Mouse (Mus musculus) cerebellum, adult 2 months (tissue): ENCODE data around the gene Emg1. TPM values are rescaled to one million over a fixed set of nuclear protein-coding genes. Genes with fewer than 3 reads are reported as not detected.

Source experiments
- DNase-seq, 2 experiments: peaks; one replicate each; pipeline ENCODE4 v3.0.0; 2021
- H3K27ac ChIP-seq: fragments of 200-500 bp; 2 replicates; pipeline ENCODE4 v1.5.1; 2012; ENCODE audit warnings: low read length, control low read depth, inconsistent platforms; ENCODE audit not compliant: insufficient read depth
- H3K27me3 ChIP-seq: fragments of 200-500 bp; 2 replicates; pipeline ENCODE4 v1.6.1; 2012; ENCODE audit warnings: inconsistent platforms, mild to moderate bottlenecking, low read length, moderate library complexity; ENCODE audit not compliant: control insufficient read depth, insufficient read depth
- H3K4me1 ChIP-seq: fragments of 200-500 bp; 2 replicates; pipeline ENCODE4 v1.6.1; 2011; ENCODE audit warnings: low read length; ENCODE audit not compliant: control insufficient read depth, insufficient read depth
- H3K4me3 ChIP-seq: fragments of 200-500 bp; replicated peaks from 2 replicates; pipeline ENCODE3; 2011; ENCODE audit warnings: mild to moderate bottlenecking, low read depth, low read length, control low read depth; ENCODE audit not compliant: insufficient read depth
- CTCF ChIP-seq: fragments of 200-500 bp; IDR thresholded peaks from 2 replicates; pipeline ENCODE4 v1.5.1; 2011; ENCODE audit warnings: low read depth, mild to moderate bottlenecking, control low read depth, low read length, moderate library complexity, borderline replicate concordance; ENCODE audit not compliant: insufficient read depth
- POLR2A ChIP-seq: fragments of 200-500 bp; IDR thresholded peaks from 2 replicates; pipeline ENCODE4 v1.6.1; 2011; ENCODE audit warnings: low read length, control low read depth, borderline replicate concordance; ENCODE audit not compliant: insufficient read depth
- WGBS: fragments of 180-500 bp; shearing (Covaris S2); methylation state at CpG from one replicate; pipeline ENCODE4 v1.1.7; 2018; 5-methylcytosine and 5-hydroxymethylcytosine counted together
- polyA plus RNA-seq: library from polyadenylated mRNA; depleted of rRNA; stranded (reverse); fragments of >200 nt; gene quantifications from 2 replicates; pipeline ENCODE4 v1.2.3, GENCODE M21; 2012; rRNA removed

Gene Emg1
- polyA plus RNA-seq, 1 experiment = 93.3 TPM

DNA sequence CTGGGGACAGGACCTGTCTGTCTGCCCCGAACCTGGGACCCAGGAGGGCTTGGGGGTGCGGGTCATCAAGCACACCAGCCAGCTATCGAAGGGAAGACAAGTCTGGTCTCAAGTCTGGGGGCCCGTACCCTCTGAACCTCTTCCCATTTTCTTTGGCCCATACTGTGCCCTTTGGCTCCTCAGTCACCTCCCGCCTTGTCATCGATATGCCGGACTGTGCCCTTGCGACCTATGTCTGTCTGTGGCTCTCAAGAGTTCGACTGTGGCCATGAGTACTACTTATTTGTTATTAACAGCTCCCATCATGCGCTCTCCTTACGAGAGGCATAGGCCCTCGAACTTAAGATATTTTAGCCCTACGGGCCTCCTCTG lies 48.6 kb downstream of the Emg1 start:
- 12% methylated on average over 13 of the region's 13 CpGs for WGBS
- H3K27me3 ChIP-seq = no peaks in the 10 kb centered on the region
- H3K4me1 ChIP-seq = peaks cover 6% of the 10 kb centered on the region; the same call in 1 of the 2 replicates
- H3K4me3 ChIP-seq = peak overlapping the region; percentile 76
- peak overlapping the region; percentile 78 for H3K27ac ChIP-seq
- TF ChIP-seq POLR2A (no peak), CTCF (no peak)
- DNase-seq = no peak

DNA sequence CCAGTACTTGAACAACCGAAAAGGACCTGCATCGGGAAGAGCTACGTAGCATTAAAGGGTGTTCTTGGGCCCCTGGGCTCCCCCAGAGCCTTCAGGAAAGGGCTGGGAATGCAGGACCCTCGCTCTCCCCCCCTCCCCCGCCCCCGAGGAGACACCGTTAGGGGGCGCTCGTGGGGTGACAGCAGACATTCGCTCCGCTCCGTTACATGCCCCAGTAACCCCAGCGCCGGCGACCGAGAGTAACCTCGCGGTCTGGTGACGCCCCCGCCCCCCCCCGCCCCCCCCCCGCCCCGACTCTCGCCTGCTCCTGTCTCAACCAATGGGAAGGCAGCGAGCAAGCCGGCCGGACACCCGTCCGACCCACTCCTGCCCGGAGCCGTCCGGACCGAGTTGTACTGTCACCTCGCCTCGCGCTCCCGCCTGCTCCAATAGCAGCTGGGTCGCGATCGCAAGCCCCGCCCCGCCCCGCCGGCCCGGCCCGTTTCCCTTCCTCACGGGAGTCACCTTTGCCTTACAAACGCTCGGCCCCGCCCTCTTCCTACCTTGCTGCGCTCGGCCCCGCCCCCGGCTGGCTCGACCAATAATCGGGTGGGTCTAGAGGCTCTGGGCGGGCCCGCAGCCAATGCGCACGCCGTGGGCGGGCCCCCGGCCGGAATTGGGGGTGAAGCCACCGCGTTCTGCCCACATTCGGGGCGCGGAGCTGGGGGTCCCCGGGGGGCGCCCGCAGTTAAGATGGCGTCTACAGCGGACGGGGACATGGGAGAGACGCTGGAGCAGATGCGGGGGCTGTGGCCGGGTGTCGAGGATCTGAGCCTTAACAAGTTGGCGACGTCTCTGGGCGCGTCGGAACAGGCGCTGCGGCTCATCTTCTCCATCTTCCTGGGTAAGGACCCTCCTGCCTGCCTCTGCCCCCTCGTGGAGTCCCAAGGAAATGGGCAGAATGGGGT lies 49.2 kb downstream of the Emg1 start, which contains the start of gene Lpcat3:
Gene Lpcat3 (plus strand): TSS at position 551 of the 947 bp plus-strand sequence.
- peak; percentile 100 for DNase-seq
- no peak; the same call in 1 of the 2 replicates for TF ChIP-seq POLR2A
- peak; percentile 66 for TF ChIP-seq CTCF
- Histone ChIP-seq H3K27me3 (no peaks in the 10 kb centered on the region), H3K4me1 (peaks cover 3% of the 10 kb centered on the region; the same call in 1 of the 2 replicates), H3K27ac (peak within 1 kb of the TSS; percentile 80), H3K4me3 (peak within 1 kb of the TSS; percentile 76)
- 2% methylated on average over 81 of the region's 87 CpGs for WGBS

DNA sequence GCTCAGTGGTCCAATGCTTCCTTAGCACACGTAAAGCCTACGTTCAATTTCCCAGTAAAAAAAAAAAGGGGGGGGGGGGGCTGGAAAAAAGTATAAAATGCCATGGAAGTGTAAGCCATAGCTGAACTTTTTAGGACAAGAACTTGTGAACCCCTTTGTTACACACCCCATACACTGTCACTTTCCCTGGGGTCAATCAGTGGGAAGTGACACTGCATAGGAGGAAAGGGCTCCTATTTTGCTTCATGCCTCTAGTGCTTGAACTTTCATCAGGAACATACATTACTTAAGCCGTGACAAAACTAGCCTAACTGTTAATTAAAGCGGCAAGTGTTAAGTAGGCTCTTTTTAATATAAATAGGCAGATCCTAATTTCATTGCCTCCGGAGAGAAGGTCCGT lies 50.0 kb downstream of the Emg1 start:
- peak overlapping the region; percentile 80; the same call in 1 of the 2 replicates for H3K27ac ChIP-seq
- WGBS = 28% methylated on average over 6 of the region's 6 CpGs

DNA sequence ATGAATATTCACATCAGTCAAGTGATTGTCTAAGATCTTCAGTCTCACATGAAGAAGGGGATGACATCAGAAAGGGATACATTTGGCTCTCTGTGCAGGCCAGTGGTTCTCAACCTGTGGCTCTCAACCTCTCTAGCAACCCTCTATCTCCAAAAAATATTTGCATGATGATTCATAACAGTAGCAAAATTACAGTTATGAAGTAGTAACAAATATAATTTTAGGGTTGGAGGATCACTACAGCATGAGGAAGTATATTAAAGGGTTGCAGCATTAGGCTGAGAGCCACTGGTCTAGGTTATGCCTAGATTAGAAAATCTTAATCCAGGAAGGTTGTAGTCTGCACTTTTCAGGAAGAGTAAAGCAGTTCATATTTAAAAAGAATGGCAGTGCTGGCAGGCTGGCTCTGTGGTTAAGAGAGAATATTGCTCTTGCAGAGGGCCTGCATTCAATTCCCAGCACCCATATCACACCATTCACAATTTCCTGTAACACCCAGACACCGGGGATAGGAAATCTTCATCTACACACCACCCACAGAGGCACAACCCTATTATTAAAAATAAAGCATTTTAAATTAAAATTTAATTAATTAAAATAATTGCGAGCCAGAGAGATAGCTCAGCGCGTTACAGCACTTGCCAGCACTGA lies 50.7 kb downstream of the Emg1 start:
- WGBS = 93% methylated on average over 4 of the region's 4 CpGs
- no peak for DNase-seq
- Histone ChIP-seq H3K27ac (no peak overlapping the region), H3K4me3 (no peak overlapping the region), H3K27me3 (no peaks in the 10 kb centered on the region), H3K4me1 (peaks cover 3% of the 10 kb centered on the region; the same call in 1 of the 2 replicates)
- TF ChIP-seq POLR2A (no peak), CTCF (no peak)

More for the DNA sequence above, 50.0 kb downstream of the Emg1 start:
- Histone ChIP-seq H3K4me3 (peak overlapping the region; percentile 76), H3K4me1 (peaks cover 3% of the 10 kb centered on the region; the same call in 1 of the 2 replicates), H3K27me3 (no peaks in the 10 kb centered on the region)
- no peak for TF ChIP-seq POLR2A
- TF ChIP-seq CTCF = no peak
- no peak for DNase-seq

DNA sequence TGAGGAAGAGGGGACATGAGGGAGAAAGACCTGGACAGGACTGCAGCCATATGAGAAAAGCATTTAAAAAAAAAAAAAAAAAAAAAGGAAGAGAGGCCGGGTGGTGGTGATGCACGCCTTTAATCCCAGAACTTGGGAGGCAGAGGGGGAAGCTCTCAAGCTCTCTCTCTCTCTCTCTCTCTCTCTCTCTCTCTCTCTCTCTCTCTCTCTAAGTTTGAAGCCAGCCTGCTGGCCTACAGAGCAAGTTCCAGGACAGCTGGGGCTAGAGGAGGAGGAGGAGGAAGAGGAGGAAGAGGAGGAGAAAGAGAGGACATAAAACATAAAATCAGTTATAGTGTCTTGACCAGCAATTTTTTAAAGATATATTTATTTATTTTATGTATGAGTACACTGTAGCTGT lies 53.9 kb downstream of the Emg1 start:
- TF ChIP-seq CTCF (no peak), POLR2A (no peak)
- no peak overlapping the region for H3K4me3 ChIP-seq
- H3K4me1 ChIP-seq = no peaks in the 10 kb centered on the region
- WGBS = 100% methylated on average over 1 of the region's 2 CpGs
- DNase-seq = no peak
- no peaks in the 10 kb centered on the region for H3K27me3 ChIP-seq
- no peak overlapping the region for H3K27ac ChIP-seq

DNA sequence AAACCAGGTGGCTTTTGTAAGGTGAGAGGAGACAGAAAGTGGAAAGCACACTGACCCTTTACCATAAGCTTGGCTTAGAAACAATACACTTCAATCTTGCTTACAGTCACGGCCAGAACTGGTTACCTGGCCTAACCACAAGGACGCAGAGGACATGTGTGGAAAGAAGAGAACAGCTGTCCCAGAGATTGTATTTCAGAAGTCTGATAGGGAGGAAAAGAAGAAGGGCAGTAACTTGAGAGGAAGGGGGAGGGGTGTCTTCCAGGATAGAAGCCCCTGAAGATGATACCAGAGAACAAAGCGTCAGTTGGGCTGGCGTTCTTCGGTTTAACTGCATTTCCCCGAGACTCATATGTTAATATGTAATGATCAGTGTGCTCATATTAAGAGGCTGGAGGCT lies 56.1 kb downstream of the Emg1 start:
- no peak overlapping the region for H3K4me3 ChIP-seq
- no peak for DNase-seq
- H3K27me3 ChIP-seq = no peaks in the 10 kb centered on the region
- H3K4me1 ChIP-seq = no peaks in the 10 kb centered on the region
- WGBS = 76% methylated on average over 6 of the region's 6 CpGs
- TF ChIP-seq POLR2A = no peak
- TF ChIP-seq CTCF = no peak
- no peak overlapping the region for H3K27ac ChIP-seq

Other genes with a start within 250 kb of the Emg1 start
- gene Clstn3, start 247.4 kb downstream of the Emg1 start, polyA plus RNA-seq = 385 and 434 TPM in 2 replicates
- 0.20 and 0.27 TPM in 2 replicates for gene C1rl, start 219.1 kb downstream of the Emg1 start, polyA plus RNA-seq
- 0.47 and 0.59 TPM in 2 replicates for gene C1ra, start 199.8 kb downstream of the Emg1 start, polyA plus RNA-seq
- gene C1s1, start 169.8 kb downstream of the Emg1 start, polyA plus RNA-seq = 1.2 and 1.3 TPM in 2 replicates
- gene C1rb, start 141.9 kb downstream of the Emg1 start, polyA plus RNA-seq = not detected in 2 replicates
- 0.17 and 0.18 TPM in 2 replicates for gene C1s2, start 76.1 kb downstream of the Emg1 start, polyA plus RNA-seq
- gene Lpcat3, start 49.2 kb downstream of the Emg1 start, polyA plus RNA-seq = 56.4 and 60.0 TPM in 2 replicates
- 114 and 115 TPM in 2 replicates for gene Phb2, start 158 bp upstream of the Emg1 start, polyA plus RNA-seq
- 2.2 and 2.4 TPM in 2 replicates for gene Ptpn6, start 26.5 kb upstream of the Emg1 start, polyA plus RNA-seq
- gene Grcc10, start 29.2 kb upstream of the Emg1 start, polyA plus RNA-seq = 320 and 329 TPM in 2 replicates
- gene Gm45234, start 43.8 kb upstream of the Emg1 start, polyA plus RNA-seq = not detected in 2 replicates
- 83.5 and 90.3 TPM in 2 replicates for gene Atn1, start 44.3 kb upstream of the Emg1 start, polyA plus RNA-seq
- gene Eno2, start 57.5 kb upstream of the Emg1 start, polyA plus RNA-seq = 888 and 918 TPM in 2 replicates
- 4.9 and 6.7 TPM in 2 replicates for gene Lrrc23, start 67.5 kb upstream of the Emg1 start, polyA plus RNA-seq
- 12.1 and 13.8 TPM in 2 replicates for gene Spsb2, start 96.5 kb upstream of the Emg1 start, polyA plus RNA-seq
- 1,162 and 1,205 TPM in 2 replicates for gene Tpi1, start 102.1 kb upstream of the Emg1 start, polyA plus RNA-seq
- gene Usp5, start 117.3 kb upstream of the Emg1 start, polyA plus RNA-seq = 155 and 159 TPM in 2 replicates
- 1.3 and 1.4 TPM in 2 replicates for gene Cdca3, start 117.4 kb upstream of the Emg1 start, polyA plus RNA-seq
- 0.84 and 1.3 TPM in 2 replicates for gene Gnb3, start 128.1 kb upstream of the Emg1 start, polyA plus RNA-seq
- gene P3h3, start 145.6 kb upstream of the Emg1 start, polyA plus RNA-seq = 106 and 112 TPM in 2 replicates
- gene Gpr162, start 151.8 kb upstream of the Emg1 start, polyA plus RNA-seq = 177 and 183 TPM in 2 replicates
- gene Cd4, start 176.0 kb upstream of the Emg1 start, polyA plus RNA-seq = 0.05 and 0.26 TPM in 2 replicates
- 1.5 TPM in 2 replicates for gene Lag3, start 199.5 kb upstream of the Emg1 start, polyA plus RNA-seq
- 958 and 983 TPM in 2 replicates for gene Ptms, start 207.9 kb upstream of the Emg1 start, polyA plus RNA-seq
- gene Mlf2, start 219.2 kb upstream of the Emg1 start, polyA plus RNA-seq = 669 and 677 TPM in 2 replicates